Mouse (Mus musculus) intestine, postnatal 0 days (tissue): ENCODE measurements at regions not wholly inside any gene's neighbourhood (a gene's known extent, or its start where the extent isn't known, plus 50 kb on each side); places are given as distances from the start of the nearest gene placed in this dataset.

Experiments used
- ATAC-seq: fragments of 200-750 bp; cut with Nextera tagmentation; 2 replicates; pipeline ENCODE4 v1.8.0; 2017; ENCODE audit warnings: mild to moderate bottlenecking, moderate TSS enrichment, moderate library complexity
- H3K27ac ChIP-seq: fragments of 300-500 bp; sonication (generic); 2 replicates; pipeline ENCODE4 v1.5.1; 2014; ENCODE audit warnings: mild to moderate bottlenecking, low read depth, low read length, moderate library complexity
- H3K27me3 ChIP-seq: fragments of 300-500 bp; sonication (generic); replicated peaks from 2 replicates; pipeline ENCODE4 v1.6.1; 2014; ENCODE audit warnings: low read length, mixed read lengths; ENCODE audit not compliant: control insufficient read depth, insufficient read depth
- H3K36me3 ChIP-seq: fragments of 300-500 bp; sonication (generic); 2 replicates; pipeline ENCODE4 v1.6.1; 2014; ENCODE audit warnings: mild to moderate bottlenecking, moderate library complexity; ENCODE audit not compliant: control insufficient read depth, insufficient read depth
- H3K4me1 ChIP-seq: fragments of 300-500 bp; sonication (generic); replicated peaks from 2 replicates; pipeline ENCODE4 v1.6.1; 2014; ENCODE audit warnings: antibody characterized with exemption, low read length, mixed read lengths; ENCODE audit not compliant: control insufficient read depth, insufficient read depth
- H3K4me2 ChIP-seq: fragments of 300-500 bp; sonication (generic); replicated peaks from 2 replicates; pipeline ENCODE4 v1.6.1; 2014; ENCODE audit warnings: low read depth, mild to moderate bottlenecking, moderate library complexity
- H3K4me3 ChIP-seq: fragments of 300-500 bp; sonication (generic); 2 replicates; pipeline ENCODE4 v1.5.1; 2014; ENCODE audit warnings: low read depth, low read length
- H3K9ac ChIP-seq: fragments of 300-500 bp; sonication (generic); 2 replicates; pipeline ENCODE4 v1.6.1; 2014; ENCODE audit warnings: mild to moderate bottlenecking, low read depth, low read length
- H3K9me3 ChIP-seq: fragments of 300-500 bp; sonication (generic); 2 replicates; pipeline ENCODE4 v1.6.1; 2016; ENCODE audit warnings: mixed run types; ENCODE audit not compliant: control insufficient read depth
- CTCF ChIP-seq: sonication (generic); IDR thresholded peaks from 2 replicates; pipeline ENCODE4 v1.5.1; 2016; ENCODE audit warnings: low read depth, mild to moderate bottlenecking, control low read depth, antibody characterized with exemption, moderate library complexity
- WGBS: fragments of 180-500 bp; shearing (Covaris S2); extraction: QIAGEN DNeasy Blood & Tissue Kit; methylation state at CpG from one replicate; pipeline ENCODE4 v1.1.7; 2014; 5-methylcytosine and 5-hydroxymethylcytosine counted together

GRCm38 (mm10) chr16:5347151-5347550 is 91.4 kb upstream of the Eef2kmt start:
- no peak overlapping the region for H3K4me2 ChIP-seq
- H3K9me3 ChIP-seq: no peaks in the 10 kb centered on the region
- H3K27me3 ChIP-seq: no peaks in the 10 kb centered on the region
- ATAC-seq: no peak
- no peaks in the 10 kb centered on the region for H3K4me1 ChIP-seq
- WGBS: 90% methylated on average over 5 of the region's 5 CpGs
- H3K4me3 ChIP-seq: no peak overlapping the region
- no peak overlapping the region for H3K9ac ChIP-seq
- TF ChIP-seq CTCF: no peak
- H3K27ac ChIP-seq: no peak overlapping the region
- H3K36me3 ChIP-seq: no peaks in the 10 kb centered on the region

- no peak for TF ChIP-seq CTCF
- Histone ChIP-seq H3K4me1 (no peaks in the 10 kb centered on the region), H3K36me3 (no peaks in the 10 kb centered on the region), H3K4me3 (no peak overlapping the region), H3K27ac (no peak overlapping the region), H3K9ac (no peak overlapping the region), H3K27me3 (no peaks in the 10 kb centered on the region), H3K9me3 (no peaks in the 10 kb centered on the region), H3K4me2 (no peak overlapping the region)
- 81% methylated on average over 6 of the region's 6 CpGs for WGBS
- no peak for ATAC-seq
These were observed 86.5 kb upstream of the Eef2kmt start for GRCm38 (mm10) chr16:5342326-5342725.

- H3K4me2 ChIP-seq: no peak overlapping the region
- H3K4me3 ChIP-seq: no peak overlapping the region
- no peaks in the 10 kb centered on the region for H3K27me3 ChIP-seq
- no peak overlapping the region for H3K27ac ChIP-seq
- no peaks in the 10 kb centered on the region for H3K4me1 ChIP-seq
- H3K9me3 ChIP-seq: no peaks in the 10 kb centered on the region
- H3K9ac ChIP-seq: no peak overlapping the region
- no peak for TF ChIP-seq CTCF
- no peaks in the 10 kb centered on the region for H3K36me3 ChIP-seq
- ATAC-seq: no peak
- 72% methylated on average over 1 of the region's 1 CpGs for WGBS
These were observed 60.5 kb upstream of the Eef2kmt start for GRCm38 (mm10) chr16:5316271-5316670.

GRCm38 (mm10) chr16:5313261-5313660 is 57.5 kb upstream of the Eef2kmt start:
- 78% methylated on average over 6 of the region's 6 CpGs for WGBS
- H3K36me3 ChIP-seq: no peaks in the 10 kb centered on the region
- H3K9ac ChIP-seq: no peak overlapping the region
- H3K27me3 ChIP-seq: no peaks in the 10 kb centered on the region
- no peak for ATAC-seq
- H3K27ac ChIP-seq: no peak overlapping the region
- no peak for TF ChIP-seq CTCF
- H3K9me3 ChIP-seq: no peaks in the 10 kb centered on the region
- no peak overlapping the region for H3K4me2 ChIP-seq
- no peak overlapping the region for H3K4me3 ChIP-seq
- H3K4me1 ChIP-seq: no peaks in the 10 kb centered on the region

GRCm38 (mm10) chr16:5311456-5311855 is 55.7 kb upstream of the Eef2kmt start:
- no peak for TF ChIP-seq CTCF
- no peak overlapping the region for H3K9ac ChIP-seq
- peaks cover 11% of the 10 kb centered on the region for H3K27me3 ChIP-seq
- no peak overlapping the region for H3K4me2 ChIP-seq
- H3K27ac ChIP-seq: no peak overlapping the region
- H3K36me3 ChIP-seq: no peaks in the 10 kb centered on the region
- 82% methylated on average over 9 of the region's 9 CpGs for WGBS
- no peak for ATAC-seq
- H3K4me3 ChIP-seq: no peak overlapping the region
- H3K4me1 ChIP-seq: peaks cover 4% of the 10 kb centered on the region; the same call in 1 of the 2 replicates
- no peaks in the 10 kb centered on the region for H3K9me3 ChIP-seq

- no peak overlapping the region for H3K27ac ChIP-seq
- 83% methylated on average over 10 of the region's 10 CpGs for WGBS
- no peak for ATAC-seq
- H3K4me2 ChIP-seq: no peak overlapping the region
- H3K9me3 ChIP-seq: no peaks in the 10 kb centered on the region
- no peak overlapping the region for H3K9ac ChIP-seq
- peaks cover 4% of the 10 kb centered on the region; the same call in 1 of the 2 replicates for H3K4me1 ChIP-seq
- no peak for TF ChIP-seq CTCF
- peaks cover 11% of the 10 kb centered on the region for H3K27me3 ChIP-seq
- H3K4me3 ChIP-seq: no peak overlapping the region
- H3K36me3 ChIP-seq: no peaks in the 10 kb centered on the region
These were observed 55.0 kb upstream of the Eef2kmt start for GRCm38 (mm10) chr16:5310736-5311135.

GRCm38 (mm10) chr16:5307761-5308160 is 52.0 kb upstream of the Eef2kmt start:
- Histone ChIP-seq H3K4me2 (no peak overlapping the region), H3K4me3 (no peak overlapping the region), H3K4me1 (peaks cover 4% of the 10 kb centered on the region; the same call in 1 of the 2 replicates), H3K9me3 (no peaks in the 10 kb centered on the region), H3K27me3 (peaks cover 11% of the 10 kb centered on the region), H3K9ac (no peak overlapping the region), H3K27ac (no peak overlapping the region), H3K36me3 (no peaks in the 10 kb centered on the region)
- no peak for ATAC-seq
- 73% methylated on average over 7 of the region's 7 CpGs for WGBS
- TF ChIP-seq CTCF: no peak
